Mouse (Mus musculus) liver, embryonic 13.5 days (tissue): Measurements from ENCODE around the gene Acadm. TPM values are rescaled to one million over a fixed set of nuclear protein-coding genes. Genes with fewer than 3 reads are reported as not detected.
A peak's percentile ranks its signal among the peaks of the same experiment; 100 is the strongest.

Source experiments
- ATAC-seq: fragments of 200-750 bp; cut with Nextera tagmentation; 2 replicates; pipeline ENCODE4 v1.8.0; 2017; ENCODE audit warnings: low read depth, mild to moderate bottlenecking, moderate number of reproducible peaks, moderate library complexity
- DNase-seq: peaks from one replicate; pipeline ENCODE4 v3.0.0; 2022
- H3K27ac ChIP-seq: fragments of 300-500 bp; sonication (generic); 2 replicates; pipeline ENCODE4 v1.5.1; 2015; ENCODE audit warnings: moderate library complexity, mild to moderate bottlenecking, inconsistent platforms
- H3K27me3 ChIP-seq: fragments of 300-500 bp; sonication (generic); 2 replicates; pipeline ENCODE4 v1.6.1; 2015; ENCODE audit warnings: mild to moderate bottlenecking, inconsistent platforms
- H3K36me3 ChIP-seq: fragments of 300-500 bp; sonication (generic); 2 replicates; pipeline ENCODE4 v1.6.1; 2015; ENCODE audit warnings: mild to moderate bottlenecking, inconsistent platforms
- H3K4me1 ChIP-seq: fragments of 300-500 bp; sonication (generic); replicated peaks from 2 replicates; pipeline ENCODE4 v1.6.1; 2015; ENCODE audit warnings: inconsistent platforms
- H3K4me2 ChIP-seq: fragments of 300-500 bp; sonication (generic); 2 replicates; pipeline ENCODE4 v1.6.1; 2015; ENCODE audit warnings: inconsistent platforms, mild to moderate bottlenecking, moderate library complexity
- H3K4me3 ChIP-seq: fragments of 300-500 bp; sonication (generic); replicated peaks from 2 replicates; pipeline ENCODE4 v1.5.1; 2015; ENCODE audit warnings: mild to moderate bottlenecking, inconsistent platforms
- H3K9ac ChIP-seq: fragments of 300-500 bp; sonication (generic); 2 replicates; pipeline ENCODE4 v1.6.1; 2015; ENCODE audit warnings: mild to moderate bottlenecking, inconsistent platforms
- H3K9me3 ChIP-seq: fragments of 300-500 bp; sonication (generic); replicated peaks from 2 replicates; pipeline ENCODE4 v1.6.1; 2016; ENCODE audit warnings: inconsistent platforms
- WGBS: fragments of 180-500 bp; shearing (Covaris S2); methylation state at CpG from one replicate; pipeline ENCODE4 v1.1.7; 2015; ENCODE audit not compliant: insufficient replicate concordance; 5-methylcytosine and 5-hydroxymethylcytosine counted together
- polyA plus RNA-seq: library from polyadenylated mRNA; unstranded; fragments of >200 nt; fragmentation: Nextera tagmentation; extraction: Ambion mirVana; gene quantifications from 2 replicates; pipeline ENCODE4 v1.2.1, GENCODE M21; 2015

Gene Acadm
- 52.6 and 64.9 TPM in 2 replicates for polyA plus RNA-seq

DNA sequence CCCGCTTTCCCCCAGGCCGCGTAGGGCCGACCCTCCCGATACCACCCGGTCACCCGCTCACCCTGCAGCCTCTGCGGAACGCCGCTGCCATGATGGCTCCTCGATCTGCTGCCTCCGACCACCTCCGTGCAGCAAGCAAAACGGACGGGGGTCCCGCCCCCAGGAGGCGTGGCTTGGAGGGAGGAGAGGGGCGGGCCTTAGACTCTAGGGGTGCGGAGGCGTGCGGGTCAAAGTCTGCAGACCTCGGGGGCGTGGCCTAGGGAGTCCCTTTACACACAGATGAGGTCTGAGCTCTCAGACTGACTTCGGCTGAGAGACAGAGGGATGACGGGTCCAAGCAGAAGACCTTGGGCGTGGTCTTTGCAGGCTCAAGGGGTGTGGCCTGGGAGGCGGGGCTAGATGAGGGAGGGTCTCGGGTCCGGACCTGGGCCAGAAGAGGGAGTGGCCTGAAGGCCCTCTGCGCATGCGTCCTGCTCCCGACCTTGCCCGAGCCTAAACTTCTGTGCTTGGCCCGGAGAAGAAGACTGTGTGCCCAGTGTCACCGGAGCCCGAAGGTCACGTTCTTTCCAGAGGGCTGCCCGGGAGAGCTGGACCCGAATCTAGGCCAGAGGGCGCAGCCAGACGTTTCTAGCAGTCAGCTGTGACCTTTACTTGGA lies at the start of gene Acadm:
Gene Acadm, minus strand, starts transcription at position 298 of the 656 bp plus-strand sequence.
- DNase-seq (peak; percentile 99), ATAC-seq (peak; percentile 96)
- H3K27ac ChIP-seq: peak within 1 kb of the TSS; percentile 81
- WGBS: under 1% methylated on average over 41 of the region's 41 CpGs
- H3K4me3 ChIP-seq: peak within 1 kb of the TSS; percentile 86
- peaks cover 10% of the 10 kb centered on the region; the same call in 1 of the 2 replicates for H3K36me3 ChIP-seq
- peaks cover 47% of the 10 kb centered on the region for H3K4me1 ChIP-seq
- peak within 1 kb of the TSS; percentile 89 for H3K4me2 ChIP-seq
- H3K9ac ChIP-seq: peak within 1 kb of the TSS; percentile 88
- H3K27me3 ChIP-seq: no peaks in the 10 kb centered on the region
- H3K9me3 ChIP-seq: no peaks in the 10 kb centered on the region

DNA sequence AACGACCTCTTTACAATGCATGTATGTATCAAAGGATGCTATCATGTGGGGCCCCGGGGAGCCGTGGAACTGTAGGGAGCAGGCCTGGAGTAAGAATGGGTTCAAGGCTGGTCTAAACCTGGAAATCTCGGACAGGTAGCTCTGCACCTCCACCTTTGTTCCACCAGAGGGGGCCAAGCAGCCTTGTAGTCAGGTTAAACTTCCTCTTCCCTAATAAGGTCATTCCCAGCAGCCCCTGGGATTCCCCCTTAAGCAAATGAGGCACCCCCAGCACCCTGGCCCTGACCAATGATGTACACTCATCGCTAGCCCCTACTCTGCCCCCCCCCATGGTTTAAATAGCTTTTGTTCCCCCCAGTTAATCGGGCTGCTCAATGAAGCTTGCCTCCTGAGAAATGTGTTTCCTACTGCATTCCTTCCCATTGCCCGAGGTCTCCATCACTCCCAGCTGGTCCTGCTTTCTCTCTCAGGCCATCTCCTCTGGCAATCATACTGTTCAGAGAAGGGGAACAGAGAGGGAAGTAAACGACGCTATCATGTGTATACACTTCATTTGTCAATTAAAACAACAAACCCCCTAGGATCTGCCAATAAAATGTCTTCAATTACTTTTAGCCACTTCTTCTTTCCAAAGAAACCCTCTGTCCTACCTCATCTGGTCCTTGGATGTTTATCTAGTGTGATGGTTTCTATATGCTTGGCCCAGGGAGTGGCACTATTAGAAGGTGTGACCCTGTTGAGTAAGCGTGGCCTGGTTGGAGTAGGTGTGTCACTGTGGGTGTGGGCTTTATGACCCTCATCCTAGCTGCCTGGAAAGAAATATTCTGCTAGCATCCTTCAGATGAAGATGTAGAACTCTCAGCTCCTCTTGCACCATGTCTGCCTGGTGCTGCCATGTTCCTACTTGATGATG lies 40.3 kb upstream of the Acadm start:
- peaks cover 5% of the 10 kb centered on the region for H3K4me1 ChIP-seq
- WGBS: 35% methylated on average over 10 of the region's 10 CpGs
- no peak overlapping the region for H3K9ac ChIP-seq
- H3K27ac ChIP-seq: no peak overlapping the region
- no peaks in the 10 kb centered on the region for H3K36me3 ChIP-seq
- no peak overlapping the region for H3K4me2 ChIP-seq
- no peak overlapping the region for H3K4me3 ChIP-seq
- DNase-seq: no peak
- no peaks in the 10 kb centered on the region; the same call in 1 of the 2 replicates for H3K27me3 ChIP-seq
- peak; percentile 65 for ATAC-seq
- H3K9me3 ChIP-seq: no peaks in the 10 kb centered on the region

DNA sequence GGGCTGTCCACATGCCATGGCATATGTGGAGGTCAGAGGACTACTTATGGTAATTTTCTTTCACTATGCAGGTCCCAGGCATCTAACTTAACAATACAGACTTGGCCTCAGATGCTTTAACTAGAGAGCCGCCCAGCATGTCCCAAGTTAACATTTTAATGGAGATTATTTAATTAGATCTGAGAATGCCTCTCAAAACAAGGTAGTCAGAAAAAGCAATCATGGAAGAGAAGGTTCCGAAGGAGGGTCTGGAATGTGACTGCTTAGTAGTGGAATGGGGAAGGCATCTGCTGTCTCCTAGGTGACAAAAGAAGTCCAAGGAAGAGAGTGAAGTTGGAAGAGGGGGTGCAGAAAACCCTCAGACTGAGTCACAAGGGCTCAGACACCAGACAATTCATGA lies 36.2 kb upstream of the Acadm start:
- Histone ChIP-seq H3K36me3 (no peaks in the 10 kb centered on the region), H3K4me1 (peaks cover 5% of the 10 kb centered on the region), H3K9ac (no peak overlapping the region), H3K4me3 (no peak overlapping the region), H3K27me3 (peaks cover 25% of the 10 kb centered on the region), H3K4me2 (no peak overlapping the region), H3K9me3 (no peaks in the 10 kb centered on the region), H3K27ac (no peak overlapping the region)
- ATAC-seq: no peak
- WGBS: 59% methylated on average over 2 of the region's 2 CpGs
- no peak for DNase-seq

DNA sequence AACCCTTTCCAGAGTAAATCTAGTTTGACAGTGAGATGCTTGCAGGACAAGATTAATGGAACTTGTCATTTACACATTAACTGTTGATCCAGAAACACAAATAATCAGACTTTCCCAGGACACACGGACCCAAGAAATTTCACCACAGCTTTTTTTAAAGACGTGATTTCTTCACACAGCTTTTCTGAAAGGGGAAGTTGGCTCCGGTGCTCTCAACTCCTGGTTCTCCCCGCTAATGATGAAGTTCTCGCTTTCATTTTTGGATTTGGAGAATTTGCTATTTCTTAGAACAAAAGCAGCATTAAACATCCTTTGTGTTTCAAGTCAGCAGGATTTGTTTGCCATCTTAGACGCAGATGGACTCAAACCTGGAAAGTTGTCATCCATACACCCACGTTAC lies 31.4 kb upstream of the Acadm start:
- no peak overlapping the region for H3K9ac ChIP-seq
- 44% methylated on average over 7 of the region's 7 CpGs for WGBS
- peaks cover 6% of the 10 kb centered on the region for H3K4me1 ChIP-seq
- ATAC-seq (no peak), DNase-seq (no peak)
- H3K27me3 ChIP-seq: peaks cover 69% of the 10 kb centered on the region
- H3K27ac ChIP-seq: no peak overlapping the region
- no peaks in the 10 kb centered on the region for H3K9me3 ChIP-seq
- H3K36me3 ChIP-seq: no peaks in the 10 kb centered on the region
- H3K4me2 ChIP-seq: no peak overlapping the region
- no peak overlapping the region for H3K4me3 ChIP-seq

DNA sequence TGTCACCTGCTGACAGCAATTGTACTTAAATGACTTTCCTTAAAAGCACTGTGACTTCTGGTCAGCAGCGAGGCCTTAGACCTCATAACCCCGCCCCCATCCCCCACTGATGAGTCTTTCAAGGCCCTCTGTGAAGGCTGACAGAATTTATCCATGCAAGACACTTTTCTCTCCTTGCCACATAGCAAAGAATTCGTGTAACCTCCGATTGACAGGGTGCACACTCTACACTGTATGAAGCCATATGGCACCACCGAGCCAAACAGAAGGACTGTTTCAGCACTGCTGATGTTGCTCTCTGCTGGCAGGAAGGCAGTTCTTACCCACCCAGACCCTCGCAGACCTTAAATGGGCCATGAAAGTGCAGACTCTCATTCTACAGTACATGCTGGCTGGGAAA lies 30.6 kb upstream of the Acadm start:
- 17% methylated on average over 6 of the region's 6 CpGs for WGBS
- no peak for DNase-seq

DNA sequence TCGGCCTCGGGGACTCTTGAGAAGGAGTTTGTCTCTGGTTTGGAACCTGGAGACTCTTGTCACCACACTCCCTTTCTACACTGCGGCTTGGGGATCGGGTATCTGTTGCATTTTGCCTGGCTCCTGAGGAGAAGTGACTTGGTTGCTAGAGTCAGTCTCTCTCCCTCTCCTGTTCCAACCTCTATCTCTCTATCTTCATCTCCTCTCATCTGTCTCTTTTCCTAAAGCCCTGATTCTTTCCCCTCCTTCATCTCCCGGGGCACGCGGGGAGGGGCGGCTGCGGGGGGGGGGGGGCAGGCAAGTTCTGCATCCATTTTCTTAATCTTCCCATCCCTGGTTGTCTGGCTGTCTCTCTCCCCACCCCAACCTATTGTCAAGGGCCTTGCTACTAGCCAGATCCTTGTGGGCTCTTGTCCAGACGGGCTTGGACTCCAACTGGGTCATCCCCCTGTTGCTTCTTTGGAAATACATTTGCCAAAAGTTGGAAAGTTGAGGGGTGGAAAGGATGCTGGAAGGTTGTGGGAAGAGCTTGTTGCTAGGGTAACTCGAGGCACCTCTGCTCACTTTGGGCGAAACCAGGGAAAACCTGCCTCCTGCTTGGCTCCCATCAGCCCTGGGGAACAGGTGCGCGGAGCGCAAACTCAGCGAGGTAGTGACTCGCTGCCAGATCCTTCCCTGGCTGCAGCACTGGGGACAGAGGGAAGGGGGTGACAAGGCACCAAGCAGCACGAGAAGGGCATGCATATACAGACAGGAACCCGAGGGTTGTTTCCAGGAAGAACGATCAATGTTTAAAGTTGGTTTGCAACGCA lies 29.7 kb upstream of the Acadm start:
- Histone ChIP-seq H3K4me2 (peak overlapping the region; percentile 55), H3K4me3 (peak overlapping the region; percentile 38), H3K27ac (no peak overlapping the region), H3K36me3 (no peaks in the 10 kb centered on the region), H3K9me3 (no peaks in the 10 kb centered on the region), H3K27me3 (peaks cover 78% of the 10 kb centered on the region), H3K4me1 (peaks cover 6% of the 10 kb centered on the region), H3K9ac (no peak overlapping the region)
- 11% methylated on average over 20 of the region's 21 CpGs for WGBS
- no peak for DNase-seq
- no peak for ATAC-seq

More for the DNA sequence above, 30.6 kb upstream of the Acadm start:
- Histone ChIP-seq H3K9ac (no peak overlapping the region), H3K27me3 (peaks cover 76% of the 10 kb centered on the region), H3K4me2 (no peak overlapping the region), H3K4me1 (peaks cover 6% of the 10 kb centered on the region), H3K4me3 (no peak overlapping the region), H3K9me3 (no peaks in the 10 kb centered on the region), H3K36me3 (no peaks in the 10 kb centered on the region), H3K27ac (no peak overlapping the region)
- no peak for ATAC-seq

DNA sequence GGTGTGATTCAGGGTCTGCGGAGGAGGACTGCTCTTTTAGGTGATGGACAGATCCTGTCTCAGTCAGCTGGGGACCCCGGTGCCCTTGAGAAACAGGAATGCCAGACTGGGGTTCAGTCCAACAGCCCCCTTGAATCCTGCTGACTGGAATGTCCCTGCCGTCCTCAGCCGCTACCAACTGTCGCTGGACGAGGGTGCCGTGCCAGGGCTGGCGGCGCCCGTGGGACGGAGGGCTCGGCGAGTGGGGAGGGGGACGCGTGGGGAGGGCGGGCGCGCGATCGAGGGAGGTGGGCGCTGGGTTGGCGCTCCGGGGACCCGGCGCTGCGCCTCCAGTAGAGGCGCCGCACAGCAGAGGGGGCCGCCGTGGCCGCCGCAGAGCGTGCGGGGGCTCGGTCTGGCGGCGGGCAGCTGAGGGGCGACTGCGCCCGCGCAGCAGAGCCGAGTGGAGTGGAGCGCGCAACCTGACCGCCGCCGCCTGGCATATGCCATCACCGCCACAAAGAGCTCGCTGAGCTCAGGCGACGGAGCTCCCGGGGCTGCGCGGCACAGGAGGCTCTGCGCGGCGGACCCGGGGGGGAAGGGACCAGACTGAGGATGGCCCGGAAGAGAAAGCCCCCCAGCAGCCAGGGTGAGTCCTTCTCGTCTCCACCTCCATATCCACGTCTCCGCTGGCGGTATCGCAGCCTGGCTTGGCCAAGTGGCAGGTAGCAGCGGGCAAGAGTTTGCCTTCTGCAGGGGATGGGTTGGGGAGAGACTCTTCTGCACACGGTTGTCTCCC lies 28.9 kb upstream of the Acadm start, which contains the start of gene Slc44a5:
Gene Slc44a5, plus strand, starts transcription at position 266 of the 778 bp plus-strand sequence.
- ATAC-seq (no peak), DNase-seq (no peak)
- no peak within 1 kb of the TSS for H3K27ac ChIP-seq
- 2% methylated on average over 50 of the region's 66 CpGs for WGBS
- peaks cover 75% of the 10 kb centered on the region for H3K27me3 ChIP-seq
- H3K9me3 ChIP-seq: no peaks in the 10 kb centered on the region
- H3K4me1 ChIP-seq: peaks cover 6% of the 10 kb centered on the region
- H3K36me3 ChIP-seq: no peaks in the 10 kb centered on the region
- H3K9ac ChIP-seq: no peak within 1 kb of the TSS
- peak within 1 kb of the TSS; percentile 38 for H3K4me3 ChIP-seq
- peak within 1 kb of the TSS; percentile 55 for H3K4me2 ChIP-seq

DNA sequence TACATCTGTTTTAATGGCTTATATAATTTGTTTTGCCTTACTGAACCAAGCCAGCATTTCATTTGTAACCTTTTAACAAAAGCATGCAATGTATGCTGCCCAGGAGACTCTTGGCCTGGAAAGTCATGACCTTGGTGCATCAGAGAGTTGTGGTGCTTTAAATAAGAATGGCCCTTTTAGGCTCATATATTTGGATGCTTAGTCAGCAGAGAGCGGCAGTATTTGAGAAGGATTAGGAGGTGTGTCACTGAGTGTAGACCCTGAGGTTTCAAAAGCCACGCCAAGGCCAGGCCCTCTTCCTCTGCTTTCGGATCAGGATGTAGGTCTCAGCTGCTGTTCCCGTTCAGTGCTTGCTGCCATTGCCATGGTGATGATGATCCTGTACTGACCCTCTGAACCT lies 25.0 kb upstream of the Acadm start:
- ATAC-seq: no peak
- WGBS: 67% methylated on average over 4 of the region's 4 CpGs
- Histone ChIP-seq H3K9me3 (no peaks in the 10 kb centered on the region), H3K36me3 (no peaks in the 10 kb centered on the region), H3K9ac (no peak overlapping the region), H3K4me3 (no peak overlapping the region), H3K4me1 (peaks cover 6% of the 10 kb centered on the region), H3K4me2 (no peak overlapping the region), H3K27me3 (peaks cover 42% of the 10 kb centered on the region), H3K27ac (no peak overlapping the region)
- DNase-seq: no peak

DNA sequence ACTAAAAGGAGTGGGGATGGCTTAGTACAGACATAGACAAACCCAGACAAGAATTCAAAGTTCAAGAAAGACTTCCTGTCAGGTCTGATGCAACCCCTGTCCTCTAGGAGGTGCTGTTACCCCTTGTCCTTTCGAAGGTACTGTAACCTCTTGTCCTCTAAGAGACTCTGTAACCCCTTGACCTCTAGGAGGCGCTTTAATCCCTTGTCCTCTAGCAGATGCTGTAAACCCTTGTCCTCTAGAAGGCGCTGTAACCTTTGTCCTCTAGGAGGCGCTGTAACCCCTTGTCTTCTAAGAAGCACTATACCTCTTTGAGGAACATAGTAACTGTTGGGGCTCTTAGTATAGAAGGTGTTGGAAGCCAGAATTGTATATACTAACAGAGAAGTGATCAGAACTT lies 24.1 kb upstream of the Acadm start:
- ATAC-seq (peak; percentile 63), DNase-seq (peak; percentile 60)
- 37% methylated on average over 4 of the region's 4 CpGs for WGBS
- H3K36me3 ChIP-seq: no peaks in the 10 kb centered on the region
- no peak overlapping the region for H3K27ac ChIP-seq
- no peak overlapping the region for H3K4me2 ChIP-seq
- H3K9ac ChIP-seq: no peak overlapping the region
- H3K9me3 ChIP-seq: no peaks in the 10 kb centered on the region
- H3K4me3 ChIP-seq: no peak overlapping the region
- peaks cover 4% of the 10 kb centered on the region for H3K4me1 ChIP-seq
- peaks cover 33% of the 10 kb centered on the region for H3K27me3 ChIP-seq

DNA sequence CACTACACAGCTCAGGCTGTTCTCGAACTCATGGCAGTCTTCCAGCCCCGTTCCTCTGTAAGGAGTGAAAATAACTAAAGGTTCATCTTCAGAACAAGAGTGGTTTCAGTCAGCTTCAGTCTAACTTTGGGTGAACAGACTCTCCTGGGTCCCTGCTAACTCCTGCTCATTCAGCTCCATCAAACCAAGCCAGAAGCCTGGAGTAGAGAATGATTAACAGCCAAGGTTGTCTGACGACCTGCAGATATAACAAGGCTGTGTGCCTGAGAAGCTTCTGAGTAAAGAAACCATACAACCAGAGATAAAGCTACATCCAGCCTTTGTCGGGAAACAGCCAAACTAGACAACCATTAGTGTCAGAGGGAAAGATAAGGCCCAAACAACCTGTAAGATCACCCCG lies 23.0 kb upstream of the Acadm start:
- Histone ChIP-seq H3K9ac (no peak overlapping the region), H3K9me3 (no peaks in the 10 kb centered on the region), H3K36me3 (no peaks in the 10 kb centered on the region), H3K4me1 (no peaks in the 10 kb centered on the region; the same call in 1 of the 2 replicates), H3K4me3 (no peak overlapping the region), H3K27ac (no peak overlapping the region), H3K27me3 (peaks cover 22% of the 10 kb centered on the region), H3K4me2 (no peak overlapping the region)
- 46% methylated on average over 5 of the region's 5 CpGs for WGBS
- ATAC-seq: no peak
- DNase-seq: no peak
